Mouse (Mus musculus): ENCODE measurements around the gene 2310003L06Rik.

2310003L06Rik gene

DNA sequence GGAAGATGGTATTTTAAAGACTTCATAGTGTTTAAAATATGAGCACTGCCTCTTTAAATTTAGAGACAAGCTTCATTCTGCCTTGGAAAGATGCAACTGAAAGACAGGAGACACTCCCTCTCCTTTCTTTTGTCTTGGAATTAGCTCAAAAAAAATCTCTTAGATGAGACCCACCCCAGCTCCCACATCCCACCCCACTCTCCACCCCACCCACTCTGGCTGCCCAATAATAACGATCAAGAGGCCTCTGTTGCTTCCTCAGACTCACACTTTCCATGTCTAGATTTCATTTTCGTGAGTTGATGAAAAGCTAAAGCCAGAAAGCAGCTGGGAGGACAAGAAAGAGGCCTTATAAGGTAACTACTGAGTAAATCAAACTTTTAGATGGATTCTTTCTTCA lies at the start of gene 2310003L06Rik, which contains the start of gene Gm28434:
Gene 2310003L06Rik (plus strand): TSS at position 259 of the 400 bp plus-strand sequence.
Gene Gm28434 (plus strand): TSS at position 317 of the 400 bp plus-strand sequence.
- DNase-seq (ENCODE audit: low spot score): no peak

DNA sequence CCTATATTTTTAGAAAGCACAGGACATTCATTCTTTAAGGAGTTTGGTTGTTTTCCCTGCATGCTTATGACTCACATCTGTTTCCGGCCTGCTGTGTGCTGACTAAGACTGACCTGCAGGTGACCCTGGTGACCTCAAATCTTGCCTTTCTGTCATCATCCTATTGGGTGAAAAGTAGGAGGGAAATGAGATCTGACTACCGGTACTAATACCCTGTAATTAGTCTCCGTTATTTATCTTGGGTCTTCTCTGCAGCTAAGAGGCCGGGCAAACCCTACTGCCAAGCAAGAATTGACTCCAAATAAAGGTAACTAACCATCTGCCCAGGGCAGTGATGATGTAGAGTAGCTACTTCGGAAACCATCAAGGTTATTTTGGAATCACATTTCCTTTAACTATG lies 43.9 kb upstream of the 2310003L06Rik start, which contains the start of gene Csn3:
Gene Csn3 (plus strand): TSS at position 208 of the 400 bp plus-strand sequence.
- no peak for DNase-seq (ENCODE audit: low spot score)

DNA sequence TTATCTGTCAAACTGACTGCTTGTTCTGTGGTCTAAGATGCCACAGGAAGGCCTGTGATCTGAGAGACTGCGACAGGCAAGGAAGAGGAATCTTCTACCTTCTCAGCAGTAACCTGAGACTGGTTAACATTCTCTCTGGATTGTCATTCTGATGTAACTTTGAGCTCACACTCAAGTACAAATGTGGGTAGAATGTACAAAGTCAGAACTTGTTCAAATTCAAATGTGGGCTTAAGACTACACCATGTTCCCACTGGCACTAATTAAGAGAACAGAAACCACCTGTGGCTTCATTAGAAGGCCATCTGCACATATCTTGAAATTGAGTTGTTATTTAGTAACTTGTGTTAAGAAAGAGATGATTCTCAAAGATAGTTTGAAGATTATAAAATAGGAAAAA lies 37.7 kb upstream of the 2310003L06Rik start:
- no peak for DNase-seq (ENCODE audit: low spot score)

DNA sequence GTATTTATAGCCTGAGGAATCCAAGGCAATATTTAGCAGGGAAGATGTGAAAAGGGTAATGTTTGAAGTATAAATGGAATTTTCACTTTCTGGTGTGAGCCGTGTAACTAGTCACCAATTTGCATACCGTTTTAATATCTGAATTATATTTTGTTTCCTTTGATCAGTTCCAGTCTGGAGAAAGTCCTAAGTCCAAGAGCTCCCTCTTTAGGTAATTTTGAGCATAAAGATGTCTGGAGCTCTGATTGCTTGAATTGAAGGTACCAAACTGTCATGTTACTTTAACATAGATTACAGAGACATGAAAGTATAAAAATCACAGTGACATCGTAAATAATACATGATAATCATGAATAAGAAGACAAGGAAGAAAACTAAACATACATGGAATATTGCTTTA lies 28.5 kb upstream of the 2310003L06Rik start:
- DNase-seq (ENCODE audit: low spot score): no peak

DNA sequence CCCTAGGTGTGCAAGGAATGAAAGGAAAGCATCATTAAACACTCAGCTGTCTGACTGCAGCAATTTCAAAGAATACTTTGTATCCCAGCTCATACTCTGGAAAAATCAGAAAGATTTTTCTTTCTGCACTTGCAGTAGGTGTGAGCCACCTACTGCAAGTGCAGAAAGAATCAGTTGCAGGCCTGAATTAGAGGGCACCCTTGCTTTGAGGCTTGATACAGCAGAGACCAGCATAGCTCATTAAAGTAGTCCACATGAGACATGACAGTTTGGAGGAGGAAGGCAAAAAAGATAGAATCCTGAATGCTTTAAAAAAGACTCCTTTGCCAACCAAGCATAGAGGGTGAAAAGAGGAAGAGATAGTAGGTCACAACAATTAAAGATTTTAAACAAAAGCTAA lies 26.7 kb upstream of the 2310003L06Rik start:
- DNase-seq (ENCODE audit: low spot score): no peak

DNA sequence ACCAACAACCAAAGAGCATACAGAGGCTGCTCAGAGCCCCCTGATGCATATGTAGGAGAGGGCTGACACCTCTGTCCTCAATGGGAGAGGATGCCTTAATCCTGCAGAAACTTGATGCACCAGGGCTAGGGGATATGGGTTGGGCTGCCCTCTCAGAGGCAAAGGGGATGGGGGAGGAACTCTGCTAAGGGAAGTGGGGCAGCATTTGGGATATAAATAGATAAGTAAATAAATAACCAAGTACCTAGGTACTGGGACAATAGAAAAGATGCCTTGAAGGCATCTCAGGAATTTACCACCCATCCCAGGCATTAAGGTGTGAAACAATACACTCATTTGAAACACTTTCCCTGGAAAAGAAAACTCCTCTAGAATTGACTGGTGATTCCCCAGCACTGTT lies 17.4 kb upstream of the 2310003L06Rik start:
- DNase-seq (ENCODE audit: low spot score): no peak

DNA sequence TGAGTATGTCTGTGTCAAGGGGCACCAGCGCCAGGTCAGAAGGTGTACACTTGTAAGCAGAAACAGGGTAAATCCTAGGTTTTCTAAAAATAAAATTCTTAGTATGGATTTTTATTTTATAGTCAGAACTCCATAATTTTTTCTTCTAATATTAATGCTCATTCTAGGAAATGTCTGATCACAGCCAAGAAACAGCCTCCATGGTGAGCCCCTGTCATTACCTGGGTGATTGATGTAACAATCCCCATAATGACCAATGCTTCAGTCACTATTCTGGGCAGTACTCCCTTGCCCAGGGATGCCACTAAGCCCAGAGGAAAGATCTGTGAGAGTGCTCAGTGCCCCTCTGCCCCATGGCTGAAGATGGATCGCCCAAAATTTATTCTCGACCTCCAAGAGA lies 9.9 kb downstream of the 2310003L06Rik start, which contains the start of gene Cabs1:
Gene Cabs1 (plus strand): TSS at position 301 of the 400 bp plus-strand sequence.
- DNase-seq (ENCODE audit: low spot score): no peak

GRCm38 (mm10) chr5:87982468-87983214 lies 13.4 kb downstream of the 2310003L06Rik start:
- no peak for DNase-seq (ENCODE audit: low spot score)

GRCm38 (mm10) chr5:88002249-88002648 lies 33.0 kb downstream of the 2310003L06Rik start, which contains the start of gene Smr3a:
Gene Smr3a (plus strand): TSS chr5:88002549.
- DNase-seq (ENCODE audit: low spot score): no peak

GRCm38 (mm10) chr5:88005241-88005640 lies 36.0 kb downstream of the 2310003L06Rik start:
- DNase-seq (ENCODE audit: low spot score): no peak

Measured in testis, postnatal 14 days (tissue).